Mouse (Mus musculus) intestine, embryonic 15.5 days (tissue): ENCODE data around the gene Scarb1. TPM values are rescaled to one million over a fixed set of nuclear protein-coding genes. Genes with fewer than 3 reads are reported as not detected.
A peak's percentile ranks its signal among the peaks of the same experiment; 100 is the strongest.

ENCODE experiments used
- ATAC-seq: fragments of 200-750 bp; cut with Nextera tagmentation; 2 replicates; pipeline ENCODE4 v1.8.0; 2017; ENCODE audit warnings: moderate TSS enrichment, moderate library complexity
- H3K27ac ChIP-seq: fragments of 300-500 bp; sonication (generic); 2 replicates; pipeline ENCODE4 v1.5.1; 2015; ENCODE audit warnings: mild to moderate bottlenecking, inconsistent platforms
- H3K27me3 ChIP-seq: fragments of 300-500 bp; sonication (generic); replicated peaks from 2 replicates; pipeline ENCODE4 v1.6.1; 2015; ENCODE audit warnings: inconsistent platforms
- H3K36me3 ChIP-seq: fragments of 300-500 bp; sonication (generic); 2 replicates; pipeline ENCODE4 v1.6.1; 2015; ENCODE audit warnings: inconsistent platforms
- H3K4me1 ChIP-seq: fragments of 300-500 bp; sonication (generic); replicated peaks from 2 replicates; pipeline ENCODE4 v1.6.1; 2015; ENCODE audit warnings: inconsistent platforms
- H3K4me2 ChIP-seq: fragments of 300-500 bp; sonication (generic); replicated peaks from 2 replicates; pipeline ENCODE4 v1.6.1; 2015; ENCODE audit warnings: mild to moderate bottlenecking, inconsistent platforms
- H3K4me3 ChIP-seq: fragments of 300-500 bp; sonication (generic); replicated peaks from 2 replicates; pipeline ENCODE4 v1.5.1; 2015; ENCODE audit warnings: inconsistent platforms
- H3K9ac ChIP-seq: fragments of 300-500 bp; sonication (generic); 2 replicates; pipeline ENCODE4 v1.6.1; 2015; ENCODE audit warnings: inconsistent platforms
- H3K9me3 ChIP-seq: fragments of 300-500 bp; sonication (generic); 2 replicates; pipeline ENCODE4 v1.6.1; 2016; ENCODE audit warnings: inconsistent platforms
- WGBS: fragments of 180-500 bp; shearing (Covaris S2); methylation state at CpG from one replicate; pipeline ENCODE4 v1.1.7; 2015; 5-methylcytosine and 5-hydroxymethylcytosine counted together
- polyA plus RNA-seq: library from polyadenylated mRNA; unstranded; fragments of >200 nt; fragmentation: Nextera tagmentation; extraction: Ambion mirVana; gene quantifications from 2 replicates; pipeline ENCODE4 v1.2.1, GENCODE M21; 2015

The Scarb1 gene
- polyA plus RNA-seq, 1 experiment from 2014 or later = 59.3 TPM

DNA sequence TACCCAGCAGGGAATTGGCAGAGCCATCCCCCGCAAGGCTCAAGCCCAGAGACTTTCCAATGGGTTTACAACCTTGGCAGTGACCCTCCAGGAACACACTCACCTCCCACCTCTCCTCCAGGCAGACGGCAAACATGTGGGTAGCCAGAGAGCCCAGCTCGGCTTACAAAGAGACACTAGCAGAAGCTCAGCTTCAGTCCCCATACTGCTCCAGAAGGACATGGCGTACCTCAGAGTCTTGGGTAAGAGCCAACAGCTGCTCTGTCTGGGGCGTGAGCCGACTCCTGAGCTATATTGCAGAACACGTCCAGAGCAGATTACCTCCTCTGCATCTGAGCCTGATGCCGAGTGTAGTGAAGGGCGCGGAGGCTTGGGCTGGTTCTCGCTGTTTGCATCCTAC is 15.0 kb downstream of the Scarb1 start:
- no peak overlapping the region for H3K4me3 ChIP-seq
- no peak for ATAC-seq
- 65% methylated on average over 11 of the region's 11 CpGs for WGBS
- H3K9me3 ChIP-seq = no peaks in the 10 kb centered on the region
- peaks cover 12% of the 10 kb centered on the region; the same call in 1 of the 2 replicates for H3K4me1 ChIP-seq
- H3K9ac ChIP-seq = no peak overlapping the region
- no peaks in the 10 kb centered on the region for H3K27me3 ChIP-seq
- H3K27ac ChIP-seq = no peak overlapping the region
- H3K4me2 ChIP-seq = no peak overlapping the region
- H3K36me3 ChIP-seq = no peaks in the 10 kb centered on the region

DNA sequence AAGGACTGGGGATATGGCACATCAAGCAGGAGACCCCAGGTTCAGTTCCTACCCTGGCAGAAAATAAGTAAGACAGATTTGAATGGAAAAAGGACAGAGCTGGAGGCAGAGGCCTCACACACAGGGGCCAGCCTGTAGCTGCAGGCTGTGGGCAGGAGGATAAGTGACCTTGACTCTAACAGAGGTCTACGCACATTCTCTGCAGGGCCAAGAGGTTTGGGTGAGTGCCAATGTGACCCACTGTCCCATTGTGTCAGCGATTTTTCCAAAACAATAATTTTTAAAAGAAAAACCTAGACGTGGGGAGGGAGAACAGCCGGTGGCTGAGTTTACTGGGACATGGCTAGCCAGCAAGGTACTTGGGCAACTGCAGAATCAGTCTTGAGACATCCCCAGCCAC is 15.6 kb downstream of the Scarb1 start:
- Histone ChIP-seq H3K9ac (no peak overlapping the region), H3K27ac (no peak overlapping the region), H3K27me3 (no peaks in the 10 kb centered on the region), H3K4me3 (no peak overlapping the region), H3K36me3 (no peaks in the 10 kb centered on the region), H3K4me1 (peaks cover 12% of the 10 kb centered on the region; the same call in 1 of the 2 replicates), H3K4me2 (no peak overlapping the region), H3K9me3 (no peaks in the 10 kb centered on the region)
- no peak for ATAC-seq
- 77% methylated on average over 4 of the region's 4 CpGs for WGBS

DNA sequence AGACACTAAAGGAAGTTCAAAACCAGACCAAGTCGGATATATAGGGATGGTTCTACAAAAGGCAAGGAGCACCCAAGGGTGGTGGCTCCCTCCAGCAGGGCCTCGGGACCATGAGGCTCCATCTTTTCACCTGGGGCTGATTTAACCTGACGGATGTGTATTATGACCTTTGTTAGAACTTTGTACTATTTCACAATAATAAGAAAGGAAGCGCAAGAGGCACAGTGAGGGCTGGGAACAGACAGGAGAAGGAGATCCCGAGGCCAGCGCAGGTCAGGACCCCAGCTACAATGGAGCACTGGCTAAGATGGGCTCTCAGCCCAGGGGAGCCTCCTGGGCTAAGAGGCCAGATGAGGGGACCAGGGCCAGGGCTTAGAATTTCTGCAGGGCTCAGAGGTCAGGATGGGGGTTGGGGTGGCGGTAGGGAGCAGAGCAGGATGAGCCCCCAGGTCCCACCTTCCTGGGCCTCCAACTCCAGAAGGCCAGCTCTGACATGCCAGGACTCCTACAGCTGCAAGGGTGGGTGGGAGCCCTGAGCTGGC is 16.9 kb downstream of the Scarb1 start:
- WGBS = 73% methylated on average over 7 of the region's 7 CpGs
- Histone ChIP-seq H3K9me3 (no peaks in the 10 kb centered on the region), H3K4me1 (peaks cover 12% of the 10 kb centered on the region; the same call in 1 of the 2 replicates), H3K4me3 (no peak overlapping the region), H3K27ac (no peak overlapping the region), H3K9ac (no peak overlapping the region), H3K27me3 (no peaks in the 10 kb centered on the region), H3K4me2 (no peak overlapping the region), H3K36me3 (no peaks in the 10 kb centered on the region)
- ATAC-seq = peak; percentile 55

DNA sequence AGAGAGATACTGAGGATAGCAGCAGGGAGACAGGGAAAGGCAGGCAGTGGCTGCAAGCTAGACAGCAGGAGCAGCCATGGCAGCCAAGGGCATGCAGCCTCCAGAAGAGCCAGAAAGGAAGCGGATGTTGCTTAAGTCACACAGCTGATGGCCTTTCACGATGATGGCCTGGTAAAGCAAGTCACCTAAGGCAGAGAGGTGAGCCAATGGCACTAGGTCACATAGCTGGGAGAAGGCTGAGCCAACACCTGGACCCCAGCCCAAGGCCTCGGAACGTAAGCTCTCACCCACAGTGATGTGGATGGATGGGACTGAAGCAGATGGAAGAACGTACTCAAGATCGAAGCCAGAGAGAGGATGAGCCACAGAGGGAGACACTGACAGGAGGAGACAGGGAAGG is 17.8 kb downstream of the Scarb1 start:
- no peak for ATAC-seq
- H3K4me2 ChIP-seq = no peak overlapping the region

DNA sequence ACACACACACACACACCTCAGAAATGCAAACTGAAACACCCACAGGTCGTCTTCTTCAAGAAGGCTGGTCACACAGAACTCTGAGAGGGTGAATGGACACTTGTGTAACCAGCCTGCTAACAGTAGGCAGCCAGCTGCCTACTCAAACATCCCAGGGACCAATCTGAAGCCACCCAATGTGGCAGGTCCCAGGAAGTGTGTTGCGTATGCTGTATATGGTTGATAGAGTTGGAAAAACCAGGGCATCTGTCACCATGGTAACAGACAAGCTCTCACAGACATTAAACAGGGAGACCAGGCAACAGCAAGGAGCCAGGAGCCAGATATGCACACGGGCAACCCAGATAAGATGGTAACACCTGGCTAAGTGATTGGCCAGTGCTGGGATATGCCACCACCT is 19.1 kb downstream of the Scarb1 start:
- Histone ChIP-seq H3K27ac (no peak overlapping the region), H3K4me1 (peaks cover 9% of the 10 kb centered on the region; the same call in 1 of the 2 replicates), H3K27me3 (no peaks in the 10 kb centered on the region), H3K4me3 (no peak overlapping the region), H3K9ac (no peak overlapping the region), H3K36me3 (no peaks in the 10 kb centered on the region), H3K9me3 (no peaks in the 10 kb centered on the region), H3K4me2 (no peak overlapping the region)
- WGBS = 57% methylated on average over 3 of the region's 3 CpGs
- no peak for ATAC-seq

More for the DNA sequence above, 17.8 kb downstream of the Scarb1 start:
- Histone ChIP-seq H3K4me3 (no peak overlapping the region), H3K4me1 (peaks cover 12% of the 10 kb centered on the region; the same call in 1 of the 2 replicates), H3K36me3 (no peaks in the 10 kb centered on the region), H3K27me3 (no peaks in the 10 kb centered on the region), H3K9ac (no peak overlapping the region), H3K9me3 (no peaks in the 10 kb centered on the region), H3K27ac (no peak overlapping the region)
- WGBS = 89% methylated on average over 6 of the region's 6 CpGs

DNA sequence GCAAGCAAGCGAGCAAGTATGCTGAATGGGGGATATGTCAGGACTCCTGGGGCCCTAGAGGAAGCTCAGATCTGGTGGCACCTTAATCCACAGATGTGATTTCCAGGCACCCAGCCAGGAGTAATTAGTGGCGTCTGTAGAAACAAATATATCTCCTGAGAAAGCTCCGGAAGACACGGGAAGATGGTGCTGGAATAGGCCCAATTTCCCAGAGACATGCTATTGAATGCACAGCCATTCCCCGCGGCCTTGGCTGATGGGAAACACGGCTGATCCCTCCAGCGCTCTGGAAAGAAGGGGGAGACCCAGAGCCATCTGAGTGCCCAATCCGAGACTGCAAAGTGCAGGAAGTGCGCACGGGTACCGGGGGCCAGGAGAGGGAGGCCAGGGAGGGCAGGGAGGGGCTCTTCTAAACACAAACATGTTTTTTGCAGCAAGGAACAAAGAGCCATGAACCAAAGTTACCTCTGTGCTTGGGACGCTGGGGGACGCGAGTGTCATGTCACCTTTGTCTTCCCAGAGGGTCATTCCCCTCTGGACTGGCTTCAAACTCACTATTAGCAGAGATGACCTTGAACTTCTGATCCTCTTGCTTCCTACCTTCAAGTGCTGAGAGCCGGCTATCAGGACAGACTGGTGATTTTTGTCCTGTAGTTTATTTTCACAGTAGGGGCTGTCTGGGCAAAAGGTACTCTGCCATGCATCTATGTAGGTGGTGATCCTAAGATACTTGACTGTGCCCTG is 21.7 kb downstream of the Scarb1 start:
- Histone ChIP-seq H3K4me2 (no peak overlapping the region), H3K4me3 (no peak overlapping the region), H3K4me1 (peaks cover 3% of the 10 kb centered on the region; the same call in 1 of the 2 replicates), H3K9ac (no peak overlapping the region), H3K9me3 (no peaks in the 10 kb centered on the region), H3K27me3 (no peaks in the 10 kb centered on the region), H3K27ac (no peak overlapping the region), H3K36me3 (no peaks in the 10 kb centered on the region)
- ATAC-seq = no peak
- WGBS = 72% methylated on average over 16 of the region's 16 CpGs

DNA sequence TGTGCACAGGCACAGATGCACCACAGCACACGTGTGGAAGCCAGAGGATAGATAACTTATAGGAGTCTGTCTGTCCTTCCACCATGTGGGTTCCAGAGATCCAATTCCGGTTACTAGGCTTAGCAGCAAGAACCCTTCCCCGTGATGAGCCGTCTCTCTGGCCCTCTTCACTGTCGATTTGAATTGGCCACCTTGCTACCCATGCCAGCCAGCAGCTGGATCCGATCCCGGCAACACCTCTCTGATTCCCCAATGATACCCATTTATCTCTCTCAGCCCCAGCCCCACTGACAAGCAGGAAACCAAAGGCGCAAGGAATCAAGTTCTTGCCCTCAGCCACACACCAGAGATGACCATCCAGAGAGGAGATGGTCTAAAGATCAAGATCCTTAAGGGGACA is 22.9 kb downstream of the Scarb1 start:
- Histone ChIP-seq H3K4me1 (peaks cover 8% of the 10 kb centered on the region; the same call in 1 of the 2 replicates), H3K9ac (no peak overlapping the region), H3K27ac (no peak overlapping the region), H3K9me3 (no peaks in the 10 kb centered on the region), H3K27me3 (no peaks in the 10 kb centered on the region), H3K36me3 (no peaks in the 10 kb centered on the region), H3K4me2 (no peak overlapping the region), H3K4me3 (no peak overlapping the region)
- ATAC-seq = no peak
- WGBS = 92% methylated on average over 8 of the region's 8 CpGs

DNA sequence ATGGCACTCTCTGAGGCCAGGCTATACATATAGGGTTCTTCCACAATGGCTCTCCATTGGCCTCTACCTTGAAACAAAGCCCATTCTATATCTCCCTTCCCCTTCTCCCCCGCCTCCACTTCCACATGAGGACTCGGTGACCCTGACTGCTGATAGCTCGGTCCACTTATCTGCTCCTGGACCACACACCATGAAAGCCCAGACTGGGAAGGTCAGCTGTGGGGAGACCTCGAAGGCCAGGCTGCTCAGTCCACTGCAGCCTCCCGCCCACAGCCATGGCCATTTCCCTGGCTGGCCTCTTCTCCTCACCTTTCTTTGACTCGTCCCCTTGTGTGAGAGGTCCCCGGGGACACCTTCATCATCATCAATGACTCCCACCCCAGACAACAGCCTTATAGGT is 23.6 kb downstream of the Scarb1 start:
- 75% methylated on average over 7 of the region's 7 CpGs for WGBS
- no peak for ATAC-seq
- no peaks in the 10 kb centered on the region for H3K9me3 ChIP-seq

DNA sequence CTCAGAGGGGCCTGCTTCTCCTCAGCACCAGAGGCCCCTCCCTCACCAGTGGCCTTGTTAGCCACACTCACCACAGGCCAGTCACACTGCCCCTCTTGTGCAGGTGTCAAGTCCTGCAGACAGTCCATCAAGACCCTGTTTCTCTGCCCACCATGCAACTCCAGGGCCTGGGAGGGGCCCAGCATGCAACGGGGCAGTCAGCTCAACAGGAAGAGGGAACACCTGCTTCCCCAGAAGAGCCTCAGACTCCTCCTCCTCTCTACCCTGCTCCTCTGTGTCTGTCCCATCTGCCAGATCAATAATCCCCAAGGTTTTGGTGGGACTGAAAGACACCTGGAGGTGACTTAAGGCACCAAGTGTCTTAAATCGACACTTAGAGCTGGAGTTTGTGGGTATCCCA is 24.1 kb downstream of the Scarb1 start:
- H3K27me3 ChIP-seq = no peaks in the 10 kb centered on the region
- H3K36me3 ChIP-seq = no peaks in the 10 kb centered on the region
- peaks cover 12% of the 10 kb centered on the region; the same call in 1 of the 2 replicates for H3K4me1 ChIP-seq
- WGBS = 70% methylated on average over 2 of the region's 2 CpGs
- H3K4me3 ChIP-seq = no peak overlapping the region
- H3K4me2 ChIP-seq = no peak overlapping the region
- H3K27ac ChIP-seq = no peak overlapping the region
- no peak for ATAC-seq
- no peaks in the 10 kb centered on the region for H3K9me3 ChIP-seq
- H3K9ac ChIP-seq = no peak overlapping the region

More for the DNA sequence above, 23.6 kb downstream of the Scarb1 start:
- Histone ChIP-seq H3K4me2 (no peak overlapping the region), H3K9ac (no peak overlapping the region), H3K27ac (no peak overlapping the region), H3K36me3 (no peaks in the 10 kb centered on the region), H3K27me3 (no peaks in the 10 kb centered on the region), H3K4me1 (peaks cover 12% of the 10 kb centered on the region; the same call in 1 of the 2 replicates), H3K4me3 (no peak overlapping the region)

DNA sequence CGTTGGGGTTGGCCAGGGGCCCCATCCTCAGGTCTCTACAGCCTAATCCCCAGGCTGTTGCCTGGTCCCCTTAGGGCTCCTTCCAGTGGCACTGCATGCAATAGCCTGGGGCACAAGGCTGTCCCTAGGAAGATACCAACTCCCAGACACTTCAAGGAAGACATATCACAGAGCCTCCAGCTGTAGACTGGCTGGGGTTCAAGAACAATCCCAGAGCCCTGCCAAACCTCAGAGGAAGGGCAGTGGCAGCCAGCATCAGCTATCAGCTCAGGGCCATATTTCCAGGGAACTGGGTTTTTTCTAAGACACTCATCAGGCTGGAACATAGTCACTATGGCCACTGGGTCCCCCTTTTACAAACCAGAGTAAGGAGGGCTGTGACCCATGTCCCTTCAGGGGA is 25.8 kb downstream of the Scarb1 start:
- 72% methylated on average over 1 of the region's 1 CpGs for WGBS
- Histone ChIP-seq H3K9me3 (no peaks in the 10 kb centered on the region), H3K4me2 (no peak overlapping the region), H3K4me3 (no peak overlapping the region), H3K4me1 (peaks cover 12% of the 10 kb centered on the region; the same call in 1 of the 2 replicates), H3K36me3 (no peaks in the 10 kb centered on the region), H3K27me3 (no peaks in the 10 kb centered on the region), H3K27ac (no peak overlapping the region), H3K9ac (no peak overlapping the region)
- no peak for ATAC-seq

DNA sequence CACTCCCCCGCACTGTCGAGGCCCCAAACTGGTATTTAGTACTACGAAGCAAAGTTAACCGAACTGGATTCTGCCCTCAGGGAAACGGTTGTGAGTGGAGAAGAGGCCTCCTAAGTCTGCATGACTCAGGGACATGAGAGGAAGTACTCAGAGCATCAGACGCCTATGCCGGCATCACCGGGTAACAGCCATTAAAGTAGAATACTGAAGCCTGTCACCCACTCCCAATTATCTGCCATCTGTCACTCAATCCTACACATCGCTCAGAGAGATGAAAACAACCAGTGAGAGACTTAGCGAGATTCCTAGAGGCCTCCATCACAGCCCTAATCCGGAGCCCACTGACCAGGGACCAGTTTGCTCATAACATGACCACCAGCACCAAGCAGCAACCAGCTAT is 26.9 kb downstream of the Scarb1 start:
- H3K27me3 ChIP-seq = no peaks in the 10 kb centered on the region
- H3K9me3 ChIP-seq = no peaks in the 10 kb centered on the region
- H3K4me1 ChIP-seq = peaks cover 12% of the 10 kb centered on the region; the same call in 1 of the 2 replicates
- H3K36me3 ChIP-seq = no peaks in the 10 kb centered on the region
- no peak for ATAC-seq
- no peak overlapping the region for H3K4me2 ChIP-seq
- 81% methylated on average over 11 of the region's 11 CpGs for WGBS
- H3K27ac ChIP-seq = no peak overlapping the region
- H3K9ac ChIP-seq = no peak overlapping the region
- no peak overlapping the region for H3K4me3 ChIP-seq

DNA sequence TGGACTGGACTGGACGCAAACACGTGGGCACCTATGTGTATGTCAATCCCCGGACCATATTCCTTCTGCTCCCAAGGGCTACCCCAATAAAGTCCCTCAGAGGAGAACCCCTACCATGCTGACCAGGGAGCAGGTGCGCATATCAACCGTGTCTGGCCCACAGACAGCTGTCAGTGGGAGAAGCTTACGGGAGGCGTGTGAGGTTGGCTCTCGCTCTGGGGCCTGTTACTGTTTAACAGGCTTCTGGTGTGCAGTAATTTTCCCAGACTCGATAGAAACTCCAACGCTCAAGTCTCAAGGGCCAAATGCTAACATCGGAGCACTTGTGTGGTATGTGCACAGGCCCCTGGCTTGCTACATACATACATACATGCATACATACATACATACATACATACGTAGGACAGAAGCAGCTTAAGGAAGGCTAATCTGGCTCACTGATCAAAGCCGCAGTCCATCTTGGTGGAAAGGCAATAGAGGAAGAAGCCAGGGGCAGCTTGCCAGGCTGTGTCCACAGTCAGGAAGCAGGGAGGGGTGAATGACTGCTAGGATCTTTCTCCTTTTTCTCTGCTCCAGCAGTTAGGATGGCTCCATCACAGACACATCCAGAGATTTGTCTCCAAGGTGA is 27.8 kb downstream of the Scarb1 start:
- no peak overlapping the region for H3K4me2 ChIP-seq
- no peak overlapping the region for H3K4me3 ChIP-seq
- H3K27ac ChIP-seq = no peak overlapping the region
- WGBS = 66% methylated on average over 13 of the region's 13 CpGs
- peak; percentile 22 for ATAC-seq
- H3K27me3 ChIP-seq = no peaks in the 10 kb centered on the region
- no peaks in the 10 kb centered on the region for H3K36me3 ChIP-seq
- no peak overlapping the region for H3K9ac ChIP-seq
- peaks cover 12% of the 10 kb centered on the region; the same call in 1 of the 2 replicates for H3K4me1 ChIP-seq
- no peaks in the 10 kb centered on the region for H3K9me3 ChIP-seq
